Mouse (Mus musculus) MEL (cell line): ENCODE measurements around the gene Madcam1. TPM values are rescaled to one million over a fixed set of nuclear protein-coding genes. Genes with fewer than 3 reads are reported as not detected.

Experiments
- DNase-seq: peaks from one replicate; pipeline ENCODE4 v3.0.0; 2011; ENCODE audit warnings: low read depth, low spot score
- H3K27ac ChIP-seq: 2 replicates; pipeline ENCODE4 v1.5.1; 2012; ENCODE audit warnings: low read depth, mild to moderate bottlenecking, control low read depth, low read length, moderate library complexity; ENCODE audit not compliant: control insufficient read depth
- H3K27me3 ChIP-seq, 2 experiments: fragments of 150-350 bp in 1 of 2; sonication (generic) in 1 of 2; 2 replicates each; pipeline ENCODE4 v1.6.1; 2012; ENCODE audit warnings: low read length in 2 of 2, mild to moderate bottlenecking in 2 of 2, improper control_type of control experiment in 1 of 2, moderate library complexity in 1 of 2; ENCODE audit not compliant: insufficient read depth in 2 of 2, control insufficient read depth in 1 of 2
- H3K36me3 ChIP-seq, 2 experiments: 2 replicates each; pipeline ENCODE4 v1.6.1; 2012 to 2014; ENCODE audit warnings: low read length in 2 of 2, improper control_type of control experiment in 1 of 2, inconsistent platforms in 1 of 2, mild to moderate bottlenecking in 1 of 2; ENCODE audit not compliant: insufficient read depth in 2 of 2, control insufficient read depth in 1 of 2
- H3K4me1 ChIP-seq, 2 experiments: fragments of 150-350 bp in 1 of 2; sonication (generic) in 1 of 2; 2 replicates each; pipeline ENCODE4 v1.6.1; 2012; ENCODE audit warnings: low read length in 2 of 2, improper control_type of control experiment in 1 of 2, mild to moderate bottlenecking in 1 of 2; ENCODE audit not compliant: insufficient read depth in 2 of 2, control insufficient read depth in 1 of 2
- H3K4me3 ChIP-seq, 2 experiments: fragments of 150-350 bp in 1 of 2; sonication (generic) in 1 of 2; 2 replicates each; pipeline ENCODE4 v1.5.1; 2012; ENCODE audit warnings: low read depth in 2 of 2, low read length in 2 of 2, mild to moderate bottlenecking in 2 of 2, moderate library complexity in 2 of 2, control low read depth in 1 of 2, improper control_type of control experiment in 1 of 2; ENCODE audit not compliant: control insufficient read depth in 1 of 2, insufficient read depth in 1 of 2
- H3K79me2 ChIP-seq: 2 replicates; pipeline ENCODE4 v1.6.1; 2012; ENCODE audit warnings: mild to moderate bottlenecking, low read length, moderate library complexity; ENCODE audit not compliant: control insufficient read depth, poor library complexity, insufficient read depth
- H3K9ac ChIP-seq: 2 replicates; pipeline ENCODE4 v1.6.1; 2012; ENCODE audit warnings: low read depth, mild to moderate bottlenecking, control low read depth, low read length, moderate library complexity; ENCODE audit not compliant: control insufficient read depth, poor library complexity, severe bottlenecking
- H3K9me3 ChIP-seq: fragments of 150-350 bp; sonication (generic); replicated peaks from 2 replicates; pipeline ENCODE4 v1.6.1; 2012; ENCODE audit warnings: mild to moderate bottlenecking, low read length, improper control_type of control experiment, moderate library complexity; ENCODE audit not compliant: insufficient read depth
- MXI1 ChIP-seq: IDR thresholded peaks from 2 replicates; pipeline ENCODE4 v1.6.1; 2011; ENCODE audit warnings: mild to moderate bottlenecking, low read depth, low read length, improper control_type of control experiment
- POLR2AphosphoS5 ChIP-seq: IDR thresholded peaks from 2 replicates; pipeline ENCODE4 v1.6.1; 2012; ENCODE audit warnings: low read depth, borderline replicate concordance, mild to moderate bottlenecking, inconsistent platforms, low read length, moderate library complexity, mixed read lengths
- SIN3A ChIP-seq: IDR thresholded peaks from 2 replicates; pipeline ENCODE4 v1.6.1; 2012; ENCODE audit warnings: low read length, improper control_type of control experiment, inconsistent platforms
- polyA plus RNA-seq, 2 experiments: library from polyadenylated mRNA; stranded (reverse) in 1 of 2; unstranded in 1 of 2; fragments of >175 nt in 1 of 2; fragments of >200 nt in 1 of 2; gene quantifications; 2 replicates each; pipeline versions ENCODE4 v1.2.1 to v1.2.4; 2012; ENCODE audit warnings: low replicate concordance in 2 of 2, low read depth in 1 of 2; ENCODE audit not compliant: insufficient read length in 2 of 2, insufficient read depth in 1 of 2, missing spikeins in 1 of 2
- total RNA-seq: library from RNA; depleted of rRNA; stranded (reverse); fragments of 300-350 nt; gene quantifications from 2 replicates; pipeline ENCODE4 v1.2.3, GENCODE M21; 2012; rRNA removed

The Madcam1 gene
- total and polyA plus RNA-seq, 3 experiments = not detected

DNA sequence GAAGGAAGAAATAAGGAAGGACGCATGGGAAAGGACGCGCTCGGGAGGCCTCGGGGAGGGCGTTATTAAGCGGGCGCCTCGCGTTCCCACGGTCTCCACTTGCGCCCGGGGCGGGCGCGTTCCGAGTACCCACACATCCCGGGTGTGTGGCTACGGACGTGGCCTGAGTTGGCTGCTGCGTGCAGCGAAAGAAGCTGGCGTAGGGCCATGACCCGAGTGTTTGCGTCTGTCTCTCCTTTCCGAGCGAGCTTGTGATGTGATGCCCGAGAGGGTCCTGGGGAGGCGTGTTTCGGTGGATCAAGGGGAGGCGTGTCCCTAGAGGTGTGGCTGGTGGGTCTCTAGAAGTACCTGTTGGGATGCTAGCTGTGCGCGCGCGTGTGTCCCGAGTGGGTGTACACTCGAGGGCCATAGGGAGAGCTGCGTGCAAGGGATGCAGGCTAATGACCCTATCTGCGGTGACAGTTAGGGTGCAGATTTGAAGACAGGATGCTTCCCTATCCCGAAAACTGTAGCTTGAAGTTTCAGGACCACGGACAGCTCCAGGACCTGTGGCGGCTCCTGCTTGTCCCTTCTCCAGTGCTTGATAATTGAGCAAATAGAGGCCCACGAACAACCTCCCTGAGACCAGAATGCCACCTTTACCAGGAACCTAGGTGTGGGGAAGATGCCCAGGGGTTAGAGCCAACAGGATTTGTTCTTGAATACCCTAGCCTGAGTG lies 53.4 kb downstream of the Madcam1 start:
- DNase-seq = peak; percentile 89
- peaks cover 0 to 3% of the 10 kb centered on the region in 2 experiments; a peak in 2 of 4 replicates for H3K4me1 ChIP-seq
- peaks cover 0 to 2% of the 10 kb centered on the region in 2 experiments; a peak in 2 of 4 replicates for H3K36me3 ChIP-seq
- no peak for TF ChIP-seq POLR2AphosphoS5
- TF ChIP-seq MXI1 = peak; percentile 84
- TF ChIP-seq SIN3A = peak; percentile 95
- H3K4me3 ChIP-seq = no peak overlapping the region
- peaks cover 0 to 2% of the 10 kb centered on the region in 2 experiments; a peak in 2 of 4 replicates for H3K27me3 ChIP-seq
- H3K79me2 ChIP-seq = no peaks in the 10 kb centered on the region
- H3K9ac ChIP-seq = no peak overlapping the region
- H3K27ac ChIP-seq = no peak overlapping the region
- H3K9me3 ChIP-seq = no peaks in the 10 kb centered on the region

Other genes starting within 250 kb of the Madcam1 start
- not detected in 2 replicates for gene Vmn2r83, start 195.8 kb upstream of the Madcam1 start, total RNA-seq
- gene Vmn2r83, start 195.8 kb upstream of the Madcam1 start, polyA plus RNA-seq = not detected
- gene Plpp2, start 130.8 kb upstream of the Madcam1 start, total RNA-seq = 25.5 and 26.0 TPM in 2 replicates
- gene Plpp2, start 130.8 kb upstream of the Madcam1 start, polyA plus RNA-seq = 10 to 100 TPM in 1 of 2 experiments, not detected in 1; 32.8 TPM
- 19.8 and 24.8 TPM in 2 replicates for gene Mier2, start 109.4 kb upstream of the Madcam1 start, total RNA-seq
- gene Mier2, start 109.4 kb upstream of the Madcam1 start, polyA plus RNA-seq = 10 to 100 TPM in 1 of 2 experiments, not detected in 1; 36.2 TPM
- gene Theg, start 77.2 kb upstream of the Madcam1 start, total RNA-seq = not detected in 2 replicates
- not detected for gene Theg, start 77.2 kb upstream of the Madcam1 start, polyA plus RNA-seq
- gene C2cd4c, start 50.5 kb upstream of the Madcam1 start, total RNA-seq = not detected in 2 replicates
- under 1 TPM in 1 of 2 experiments, not detected in 1; 0.01 TPM for gene C2cd4c, start 50.5 kb upstream of the Madcam1 start, polyA plus RNA-seq
- gene Shc2, start 26.6 kb upstream of the Madcam1 start, total RNA-seq = not detected in 2 replicates
- not detected for gene Shc2, start 26.6 kb upstream of the Madcam1 start, polyA plus RNA-seq
- not detected in 2 replicates for gene Odf3l2, start 18.8 kb upstream of the Madcam1 start, total RNA-seq
- not detected for gene Odf3l2, start 18.8 kb upstream of the Madcam1 start, polyA plus RNA-seq
- 17.7 and 23.5 TPM in 2 replicates for gene Tpgs1, start 4.8 kb downstream of the Madcam1 start, total RNA-seq
- 10 to 100 TPM in 1 of 2 experiments, not detected in 1; 48.0 TPM for gene Tpgs1, start 4.8 kb downstream of the Madcam1 start, polyA plus RNA-seq
- gene Cdc34, start 17.6 kb downstream of the Madcam1 start, total RNA-seq = 288 and 318 TPM in 2 replicates
- 100 to 1,000 TPM; 417 to 422 TPM for gene Cdc34, start 17.6 kb downstream of the Madcam1 start, polyA plus RNA-seq
- 1.5 and 2.5 TPM in 2 replicates for gene Gzmm, start 24.5 kb downstream of the Madcam1 start, total RNA-seq
- 1 to 10 TPM in 1 of 2 experiments, not detected in 1; 2.3 TPM for gene Gzmm, start 24.5 kb downstream of the Madcam1 start, polyA plus RNA-seq
- 346 and 406 TPM in 2 replicates for gene Bsg, start 39.9 kb downstream of the Madcam1 start, total RNA-seq
- 100 to 1,000 TPM; 318 to 700 TPM for gene Bsg, start 39.9 kb downstream of the Madcam1 start, polyA plus RNA-seq
- 0.42 and 0.59 TPM in 2 replicates for gene Hcn2, start 52.1 kb downstream of the Madcam1 start, total RNA-seq
- 1 to 10 TPM in 1 of 2 experiments, not detected in 1; 1.6 TPM for gene Hcn2, start 52.1 kb downstream of the Madcam1 start, polyA plus RNA-seq
- 35.7 and 36.7 TPM in 2 replicates for gene Polrmt, start 82.0 kb downstream of the Madcam1 start, total RNA-seq
- 10 to 100 TPM in 1 of 2 experiments, not detected in 1; 66.9 TPM for gene Polrmt, start 82.0 kb downstream of the Madcam1 start, polyA plus RNA-seq
- 0.15 and 0.33 TPM in 2 replicates for gene Fgf22, start 90.5 kb downstream of the Madcam1 start, total RNA-seq
- under 1 TPM in 1 of 2 experiments, not detected in 1; 0.33 TPM for gene Fgf22, start 90.5 kb downstream of the Madcam1 start, polyA plus RNA-seq
- 78.8 and 84.8 TPM in 2 replicates for gene Rnf126, start 102.4 kb downstream of the Madcam1 start, total RNA-seq
- 100 to 1,000 TPM; 174 to 184 TPM for gene Rnf126, start 102.4 kb downstream of the Madcam1 start, polyA plus RNA-seq
- gene Fstl3, start 112.7 kb downstream of the Madcam1 start, total RNA-seq = 2.2 and 4.3 TPM in 2 replicates
- 1 to 10 TPM in 1 of 2 experiments, not detected in 1; 7.1 TPM for gene Fstl3, start 112.7 kb downstream of the Madcam1 start, polyA plus RNA-seq
- gene Prss57, start 126.4 kb downstream of the Madcam1 start, total RNA-seq = 0.39 and 0.50 TPM in 2 replicates
- under 1 TPM in 1 of 2 experiments, not detected in 1; 0.70 TPM for gene Prss57, start 126.4 kb downstream of the Madcam1 start, polyA plus RNA-seq
- gene Palm, start 129.0 kb downstream of the Madcam1 start, total RNA-seq = 4.8 TPM in 2 replicates
- 10 to 100 TPM in 1 of 2 experiments, not detected in 1; 15.5 TPM for gene Palm, start 129.0 kb downstream of the Madcam1 start, polyA plus RNA-seq
- not detected in 2 replicates for gene Misp, start 156.4 kb downstream of the Madcam1 start, total RNA-seq
- gene Misp, start 156.4 kb downstream of the Madcam1 start, polyA plus RNA-seq = not detected
- 301 and 316 TPM in 2 replicates for gene Ptbp1, start 189.9 kb downstream of the Madcam1 start, total RNA-seq
- 100 to 1,000 TPM; 329 to 837 TPM for gene Ptbp1, start 189.9 kb downstream of the Madcam1 start, polyA plus RNA-seq
- gene Prtn3, start 209.9 kb downstream of the Madcam1 start, total RNA-seq = 9.1 and 11.2 TPM in 2 replicates
- 10 to 100 TPM in 1 of 2 experiments, not detected in 1; 31.5 TPM for gene Prtn3, start 209.9 kb downstream of the Madcam1 start, polyA plus RNA-seq
- gene Plppr3, start 210.1 kb downstream of the Madcam1 start, total RNA-seq = 0.56 and 0.85 TPM in 2 replicates
- gene Plppr3, start 210.1 kb downstream of the Madcam1 start, polyA plus RNA-seq = 1 to 10 TPM in 1 of 2 experiments, not detected in 1; 6.2 TPM
- gene Elane, start 221.7 kb downstream of the Madcam1 start, total RNA-seq = not detected in 2 replicates
- under 1 TPM in 1 of 2 experiments, not detected in 1; 0.07 TPM for gene Elane, start 221.7 kb downstream of the Madcam1 start, polyA plus RNA-seq
- gene Cfd, start 226.3 kb downstream of the Madcam1 start, total RNA-seq = not detected in 2 replicates
- gene Cfd, start 226.3 kb downstream of the Madcam1 start, polyA plus RNA-seq = under 1 TPM in 1 of 2 experiments, not detected in 1; 0.21 TPM
- 16.6 and 17.3 TPM in 2 replicates for gene Med16, start 244.4 kb downstream of the Madcam1 start, total RNA-seq
- 10 to 100 TPM in 1 of 2 experiments, not detected in 1; 41.2 TPM for gene Med16, start 244.4 kb downstream of the Madcam1 start, polyA plus RNA-seq
- 5.2 and 10.2 TPM in 2 replicates for gene Gm26602, start 246.3 kb downstream of the Madcam1 start, total RNA-seq
- gene Gm26602, start 246.3 kb downstream of the Madcam1 start, polyA plus RNA-seq = 1 to 10 TPM in 1 of 2 experiments, not detected in 1; 4.5 TPM